Mouse (Mus musculus) right cerebral cortex, postnatal 25 days (tissue): ENCODE data around the gene Prr7.

Source experiments
- DNase-seq: peaks from one replicate; pipeline ENCODE4 v3.0.0; 2022

Prr7 gene

DNA sequence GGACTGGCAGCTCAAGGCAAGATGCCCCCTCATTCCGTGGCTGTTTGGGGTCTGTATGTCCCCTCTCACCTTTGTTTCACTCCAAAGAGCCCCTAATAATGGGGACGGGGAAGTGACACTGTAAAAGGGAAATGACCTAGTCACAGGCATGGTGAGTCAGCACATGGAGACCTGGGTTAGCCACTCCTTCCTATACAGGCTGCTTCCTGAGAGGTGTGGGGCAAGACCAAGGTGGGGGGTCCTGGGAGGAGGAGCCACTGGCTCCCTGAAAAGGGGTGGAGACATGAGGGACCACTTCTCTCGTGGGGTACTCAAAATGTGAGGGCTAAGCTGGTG lies 46.2 kb downstream of the Prr7 start:
- DNase-seq, result no peak

- DNase-seq, result no peak
Observed at GRCm38 (mm10) chr13:55510668-55511491, 46.8 kb downstream of the Prr7 start.

DNA sequence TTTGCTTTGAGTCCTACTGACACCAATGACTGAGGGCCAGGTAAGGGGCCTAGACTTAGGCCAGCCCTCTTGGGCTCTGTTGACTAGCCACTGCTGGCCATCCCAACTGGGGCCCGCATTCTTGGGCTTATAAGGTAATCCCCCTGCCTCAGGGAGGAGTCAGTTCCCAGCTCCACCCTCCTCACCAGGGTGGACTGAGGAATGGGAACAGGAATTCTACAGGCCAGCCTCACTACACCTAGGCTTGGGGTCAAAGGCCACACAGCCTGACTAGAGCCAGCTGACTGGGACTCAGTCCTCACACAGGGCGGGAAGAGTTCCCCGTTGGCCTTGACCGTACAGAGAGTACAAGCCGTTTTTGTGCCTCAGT lies 47.4 kb downstream of the Prr7 start:
- no peak for DNase-seq

- DNase-seq, result no peak
Observed at GRCm38 (mm10) chr13:55512379-55513031, 48.4 kb downstream of the Prr7 start.

GRCm38 (mm10) chr13:55513111-55513748 lies 49.2 kb downstream of the Prr7 start, which contains the start of gene Pdlim7:
TSS of gene Pdlim7 (minus strand) at chr13:55513676.
- peak; percentile 86 for DNase-seq

DNA sequence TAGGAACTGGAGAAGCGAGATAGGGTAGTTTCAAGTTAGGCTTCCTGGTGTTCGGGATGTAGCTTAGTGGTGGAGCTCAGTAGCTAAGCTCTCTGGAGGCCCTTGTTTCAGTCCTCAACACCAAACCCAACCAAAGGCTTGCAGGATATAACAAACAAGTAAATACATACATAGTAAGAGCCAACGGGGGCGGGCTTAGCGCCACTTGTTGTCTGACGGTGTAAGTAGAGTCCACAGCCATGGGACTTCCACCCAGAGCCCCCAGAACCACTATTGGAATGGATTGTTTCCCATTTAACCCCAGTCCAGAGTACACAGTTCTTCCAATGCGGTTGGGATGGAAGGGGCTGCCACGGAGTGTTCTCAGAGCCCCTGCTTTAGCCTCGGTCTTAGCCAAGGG lies 49.8 kb downstream of the Prr7 start:
- no peak for DNase-seq

DNA sequence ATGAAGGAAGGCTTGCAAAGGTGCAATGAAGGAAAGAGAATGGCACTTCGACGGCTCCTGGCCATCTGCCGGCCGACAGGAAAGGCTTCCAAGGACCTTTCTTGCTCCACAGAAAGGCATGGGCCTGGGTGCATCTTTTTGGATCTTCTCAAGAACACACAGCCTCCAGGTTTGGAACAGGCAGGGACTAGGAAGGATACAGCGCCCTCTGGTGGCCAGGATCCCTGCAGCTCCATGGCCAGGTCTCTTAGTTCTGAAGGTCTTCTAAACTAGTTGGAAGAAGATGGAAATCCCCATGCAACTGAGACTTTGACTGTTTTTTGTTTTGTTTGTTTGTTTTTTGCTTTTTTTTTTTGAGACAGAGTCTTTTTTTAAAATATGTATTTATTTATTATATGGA lies 52.9 kb downstream of the Prr7 start:
- peak; percentile 84 for DNase-seq

DNA sequence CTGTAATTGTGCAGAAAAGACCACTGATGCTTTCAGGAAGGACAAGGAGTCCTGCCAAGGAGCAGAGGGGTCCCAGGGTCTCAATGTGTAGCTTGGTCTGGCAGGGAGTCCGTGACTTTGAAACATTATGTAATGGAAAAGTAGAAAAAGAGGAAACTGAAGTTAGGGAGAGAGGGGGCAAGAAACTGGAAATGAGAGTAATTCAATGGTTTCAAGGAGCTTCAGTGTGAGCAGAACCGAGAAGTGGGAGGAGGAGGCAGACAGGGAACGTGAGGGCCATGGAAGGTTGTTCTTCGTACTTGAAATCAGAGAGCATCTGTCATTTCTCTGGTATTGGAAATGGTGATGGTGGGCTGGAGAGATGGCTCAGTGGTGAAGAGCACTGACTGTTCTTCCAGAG lies 55.5 kb downstream of the Prr7 start:
- no peak for DNase-seq

DNA sequence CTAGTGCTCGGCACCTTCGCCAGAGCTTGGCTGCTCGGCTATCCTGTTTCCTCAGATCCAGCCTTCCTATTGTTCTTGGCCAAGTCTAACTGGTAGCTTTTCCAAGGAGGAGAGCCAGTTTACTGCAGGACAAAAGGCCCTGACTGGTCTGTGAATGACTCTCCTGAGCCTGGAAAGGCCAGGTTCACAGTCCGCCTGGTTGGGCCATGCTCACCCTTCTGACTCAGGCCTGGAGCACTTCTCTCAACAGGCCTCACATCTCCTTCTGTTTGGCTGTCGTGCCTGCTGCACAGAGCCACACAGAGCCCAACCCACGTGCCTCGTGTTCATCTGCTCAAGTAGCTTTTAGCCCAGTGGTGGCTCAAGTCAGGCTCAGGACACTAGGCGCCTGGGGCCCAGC lies 58.7 kb downstream of the Prr7 start:
- DNase-seq, result no peak
